Mouse (Mus musculus): ENCODE data around the gene Zfp280d.

- no peak for TF ChIP-seq GATA1 (IDR thresholded peaks at IDR 0.05; ENCODE audit: low read length)
- TF ChIP-seq TAL1 (IDR thresholded peaks at IDR 0.05; ENCODE audit: low read length) = no peak
These were observed 114.3 kb downstream of the Zfp280d start for GRCm38 (mm10) chr9:72388934-72389333.
